Mouse (Mus musculus): ENCODE data around the gene Galnt11.

- no peak for TF ChIP-seq CTCF (IDR thresholded peaks at IDR 0.05; ENCODE audit: low read depth, low read length)
- no peak for TF ChIP-seq GATA1 (IDR thresholded peaks at IDR 0.05; ENCODE audit: borderline replicate concordance, low read length)
- TF ChIP-seq TAL1 (conservative IDR thresholded peaks at IDR 0.05; ENCODE audit: low read depth, low read length) = no peak
- no peak for TF ChIP-seq POLR2AphosphoS5 (IDR thresholded peaks at IDR 0.05; ENCODE audit: insufficient replicate concordance, low read depth, low read length)
Observed at GRCm38 (mm10) chr5:25243101-25243500, 21.4 kb downstream of the Galnt11 start.
